Mouse (Mus musculus): ENCODE results near the gene Spesp1. TPM values are rescaled to one million over a fixed set of nuclear protein-coding genes. Genes with fewer than 3 reads are reported as not detected.

The Spesp1 gene
- polyA plus RNA-seq (2012; rRNA removed): 0.04 TPM in 1 of 2 replicates, not detected in the other

DNA sequence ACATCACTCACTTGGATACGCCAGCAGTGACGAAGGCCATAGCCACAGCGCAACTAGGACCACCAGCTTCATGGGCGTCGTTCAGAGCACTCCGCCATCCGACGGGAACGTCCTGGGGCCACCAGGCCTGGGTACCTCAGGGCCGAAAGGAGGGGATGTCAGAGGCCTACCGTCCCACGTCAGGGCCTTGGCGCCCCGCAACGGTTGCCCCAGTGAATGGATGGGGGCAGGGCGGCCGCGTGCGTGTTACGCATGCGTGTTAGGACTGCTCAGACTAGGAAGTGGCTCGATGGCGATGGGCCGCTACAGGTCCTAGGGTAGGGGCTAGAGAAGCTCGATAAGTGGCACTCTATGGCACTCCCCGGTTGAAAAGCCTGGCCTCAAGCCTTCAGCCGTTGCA is at the start of gene Spesp1:
Gene Spesp1 (minus strand): TSS at position 218 of the 400 bp plus-strand sequence.
- DNase-seq (ENCODE audit: extremely low spot score in 1 of 2, low spot score in 1 of 2): no peak

GRCm38 (mm10) chr9:62325965-62326364 is 44.0 kb upstream of the Spesp1 start:
- no peak for DNase-seq (ENCODE audit: extremely low spot score in 1 of 2, low spot score in 1 of 2)

GRCm38 (mm10) chr9:62323816-62324215 is 41.8 kb upstream of the Spesp1 start:
- DNase-seq (ENCODE audit: extremely low spot score in 1 of 2, low spot score in 1 of 2): no peak

- no peak for DNase-seq (ENCODE audit: extremely low spot score in 1 of 2, low spot score in 1 of 2)
Measured at GRCm38 (mm10) chr9:62318729-62319128, 36.7 kb upstream of the Spesp1 start.

DNA sequence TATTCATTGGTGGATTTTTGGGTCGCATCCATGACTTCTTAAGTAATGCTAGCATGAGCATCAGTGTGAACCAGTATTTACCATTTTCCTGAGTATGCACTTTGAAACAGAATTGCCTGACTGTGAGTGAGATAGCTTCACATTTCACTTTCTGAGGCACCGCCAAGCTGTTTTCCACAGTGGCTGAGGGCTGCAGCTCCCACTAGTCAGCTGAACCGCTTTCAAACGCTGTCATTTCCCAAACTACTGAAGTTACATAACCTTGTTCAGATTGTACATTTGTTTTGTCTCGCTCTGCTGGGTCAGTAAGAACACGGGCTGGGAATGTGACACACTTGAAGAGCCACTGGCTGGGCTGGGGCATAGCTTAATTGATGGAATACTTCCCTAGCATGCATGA is 33.5 kb upstream of the Spesp1 start:
- DNase-seq (ENCODE audit: extremely low spot score in 1 of 2, low spot score in 1 of 2): peak; percentile 10 to 49

DNA sequence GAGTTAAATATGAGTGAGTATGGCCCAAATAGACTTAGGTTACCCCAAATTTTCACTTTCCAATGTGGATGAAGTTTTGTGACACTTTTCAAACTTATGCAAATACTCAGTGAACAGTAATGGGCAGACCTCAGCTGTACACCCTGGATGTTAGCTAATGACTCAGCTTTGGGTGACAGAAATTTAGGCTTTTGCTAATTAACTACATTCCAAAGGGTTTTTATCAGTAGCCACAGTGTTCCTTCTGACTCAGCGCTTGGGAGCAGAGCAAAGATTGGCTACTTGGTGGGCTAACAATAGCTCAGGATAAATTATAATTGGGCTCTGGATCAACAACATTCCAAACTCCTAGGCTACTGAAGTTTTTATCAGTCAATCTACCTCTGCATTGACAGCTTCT is 14.9 kb upstream of the Spesp1 start:
- no peak for DNase-seq (ENCODE audit: extremely low spot score in 1 of 2, low spot score in 1 of 2)

DNA sequence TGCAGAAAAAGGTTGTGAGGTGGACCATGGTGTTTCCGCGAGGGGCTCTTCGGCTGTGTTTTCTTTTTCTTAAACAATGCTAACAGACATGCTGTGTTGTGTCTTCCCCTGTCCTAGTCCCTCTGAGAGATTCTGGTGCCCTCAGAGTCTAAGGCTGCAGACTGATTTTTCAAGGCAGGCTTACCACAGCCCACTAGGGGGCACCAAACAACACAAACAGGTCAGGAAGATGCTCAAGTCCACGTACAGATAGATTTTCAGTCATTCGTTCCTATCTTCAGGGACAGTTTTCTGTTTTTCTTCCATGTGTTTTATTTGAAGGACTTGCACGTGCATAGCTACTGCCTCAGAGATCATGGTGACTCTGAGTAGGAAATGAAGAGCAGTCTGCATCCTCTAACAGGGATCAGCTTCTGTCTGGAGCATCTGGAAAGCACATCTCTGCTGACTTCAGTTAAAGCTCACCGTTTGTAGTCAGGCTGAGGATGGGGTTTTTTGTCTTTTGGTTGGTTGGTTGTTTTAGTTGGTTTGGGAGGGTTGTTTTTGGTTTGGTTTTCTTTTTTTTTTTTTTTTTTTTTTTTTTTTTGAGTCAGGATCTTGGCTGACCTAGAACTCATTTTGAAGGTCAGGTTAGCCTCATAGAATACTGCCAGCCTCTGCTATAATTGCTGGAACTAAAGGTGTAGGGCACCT is 13.1 kb upstream of the Spesp1 start:
- DNase-seq (ENCODE audit: extremely low spot score in 1 of 2, low spot score in 1 of 2): peak; percentile 60 to 95

DNA sequence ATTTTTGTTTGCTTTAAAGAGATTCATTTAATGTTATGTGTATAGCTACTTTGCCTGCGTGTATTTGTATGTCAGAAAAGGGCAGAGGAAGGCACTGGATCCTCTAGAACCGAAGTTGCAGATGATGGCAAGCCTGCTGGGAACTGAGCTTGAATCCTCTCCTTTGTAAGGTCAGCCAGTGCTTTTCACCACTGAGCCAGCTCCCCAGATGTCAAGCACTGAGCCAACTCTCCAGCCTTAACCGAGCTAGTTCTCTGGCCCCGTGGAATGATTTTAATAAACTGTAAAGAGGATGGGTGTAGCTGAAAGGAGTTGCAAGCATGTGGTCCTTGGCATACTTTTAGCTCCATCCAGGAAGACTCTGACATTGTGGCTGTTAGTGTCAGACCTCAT is 5.6 kb upstream of the Spesp1 start:
- no peak for DNase-seq (ENCODE audit: extremely low spot score in 1 of 2, low spot score in 1 of 2)

- DNase-seq (ENCODE audit: extremely low spot score in 1 of 2, low spot score in 1 of 2): peak; percentile 49 to 93
Measured at GRCm38 (mm10) chr9:62286967-62287632, 5.1 kb upstream of the Spesp1 start.

- DNase-seq (ENCODE audit: extremely low spot score in 1 of 2, low spot score in 1 of 2): peak; percentile 90 to 92
Measured at GRCm38 (mm10) chr9:62284266-62284665, 2.3 kb upstream of the Spesp1 start.

- DNase-seq (ENCODE audit: extremely low spot score in 1 of 2, low spot score in 1 of 2): peak; percentile 41 to 69
Measured at GRCm38 (mm10) chr9:62276899-62277298, 5.1 kb downstream of the Spesp1 start.

- DNase-seq (ENCODE audit: extremely low spot score in 1 of 2, low spot score in 1 of 2): no peak
Measured at GRCm38 (mm10) chr9:62270775-62271399, 11.1 kb downstream of the Spesp1 start.

DNA sequence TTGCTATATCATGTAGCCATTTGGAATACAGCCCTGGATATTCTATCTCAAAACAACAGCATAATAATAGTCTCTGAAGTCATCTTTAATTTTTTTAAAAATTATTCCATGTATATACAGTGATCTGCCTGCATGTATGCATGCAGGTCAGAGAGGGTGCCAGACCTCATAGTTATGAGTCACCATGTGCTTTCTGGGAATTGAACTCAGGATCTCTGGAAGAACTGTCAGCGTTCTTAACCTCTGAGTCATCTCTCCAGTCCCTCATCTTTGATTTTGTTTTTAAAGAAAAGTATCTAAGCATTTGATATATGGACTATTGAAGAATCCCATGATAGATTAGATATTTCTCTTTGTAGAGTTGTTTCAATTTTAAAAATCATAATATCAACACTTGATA is 12.8 kb downstream of the Spesp1 start:
- no peak for DNase-seq (ENCODE audit: extremely low spot score in 1 of 2, low spot score in 1 of 2)

DNA sequence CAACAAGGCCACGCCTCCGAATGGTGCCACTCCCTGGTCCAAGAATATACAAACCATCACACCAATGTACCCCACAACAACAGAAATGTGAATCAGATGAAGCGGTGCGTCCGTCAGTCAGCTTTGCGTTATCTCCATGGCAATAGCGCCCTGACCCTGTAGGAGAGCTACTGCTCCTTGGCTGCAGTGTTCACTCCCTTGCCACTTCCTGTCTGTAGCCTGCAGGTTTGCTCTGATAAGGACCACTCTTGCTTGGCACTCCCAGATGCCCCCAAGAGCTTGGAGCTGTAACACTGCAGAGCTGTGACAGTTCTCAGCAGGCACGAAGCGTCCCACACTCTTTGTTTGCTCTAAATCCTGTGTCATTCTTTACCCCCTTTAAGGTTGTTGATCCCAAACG is 16.7 kb downstream of the Spesp1 start:
- DNase-seq (ENCODE audit: extremely low spot score in 1 of 2, low spot score in 1 of 2): no peak

DNA sequence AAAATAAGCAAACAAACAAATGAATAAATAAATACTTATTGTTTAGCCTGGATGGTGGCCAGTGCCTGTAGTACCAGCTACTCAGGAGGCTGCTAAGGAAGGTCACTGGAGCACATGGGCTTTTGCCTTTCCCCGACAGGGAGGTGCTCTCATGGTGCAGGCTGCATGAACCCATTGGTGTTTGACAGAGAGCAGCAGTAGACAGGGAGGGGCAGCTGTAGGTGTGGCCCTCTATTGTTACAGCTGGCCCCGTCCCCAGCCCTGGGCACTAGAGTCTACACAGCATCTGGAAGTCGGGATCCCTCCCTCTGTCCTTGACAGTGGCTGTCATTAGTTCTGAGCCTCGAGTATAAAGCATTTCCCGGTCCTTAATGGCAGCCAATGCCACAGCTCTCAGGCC is 18.4 kb downstream of the Spesp1 start:
- DNase-seq (ENCODE audit: extremely low spot score in 1 of 2, low spot score in 1 of 2): no peak

GRCm38 (mm10) chr9:62261406-62261805 is 20.6 kb downstream of the Spesp1 start:
- DNase-seq (ENCODE audit: extremely low spot score in 1 of 2, low spot score in 1 of 2): no peak

- DNase-seq (ENCODE audit: extremely low spot score in 1 of 2, low spot score in 1 of 2): no peak
Measured at GRCm38 (mm10) chr9:62261006-62261405, 21.0 kb downstream of the Spesp1 start.

DNA sequence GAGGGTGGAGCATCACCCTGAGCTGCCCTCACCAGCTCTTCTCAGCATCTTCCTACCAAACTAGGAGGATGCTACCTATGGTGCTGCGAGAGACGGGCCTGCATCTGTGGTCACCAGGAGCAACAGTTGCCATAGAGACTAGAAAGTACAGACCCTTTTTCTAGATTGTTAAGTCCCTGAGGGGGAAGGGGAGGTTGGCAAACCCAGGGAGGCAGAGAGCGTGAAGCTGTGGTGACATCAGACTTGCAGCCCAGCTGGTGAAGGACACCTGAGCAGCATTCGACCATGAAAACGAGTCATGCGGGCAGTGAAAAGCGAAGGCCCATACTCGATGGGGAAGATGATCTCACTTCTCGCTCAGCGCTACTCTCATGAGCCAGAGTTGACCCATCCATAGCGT is 24.0 kb downstream of the Spesp1 start:
- no peak for DNase-seq (ENCODE audit: extremely low spot score in 1 of 2, low spot score in 1 of 2)

DNA sequence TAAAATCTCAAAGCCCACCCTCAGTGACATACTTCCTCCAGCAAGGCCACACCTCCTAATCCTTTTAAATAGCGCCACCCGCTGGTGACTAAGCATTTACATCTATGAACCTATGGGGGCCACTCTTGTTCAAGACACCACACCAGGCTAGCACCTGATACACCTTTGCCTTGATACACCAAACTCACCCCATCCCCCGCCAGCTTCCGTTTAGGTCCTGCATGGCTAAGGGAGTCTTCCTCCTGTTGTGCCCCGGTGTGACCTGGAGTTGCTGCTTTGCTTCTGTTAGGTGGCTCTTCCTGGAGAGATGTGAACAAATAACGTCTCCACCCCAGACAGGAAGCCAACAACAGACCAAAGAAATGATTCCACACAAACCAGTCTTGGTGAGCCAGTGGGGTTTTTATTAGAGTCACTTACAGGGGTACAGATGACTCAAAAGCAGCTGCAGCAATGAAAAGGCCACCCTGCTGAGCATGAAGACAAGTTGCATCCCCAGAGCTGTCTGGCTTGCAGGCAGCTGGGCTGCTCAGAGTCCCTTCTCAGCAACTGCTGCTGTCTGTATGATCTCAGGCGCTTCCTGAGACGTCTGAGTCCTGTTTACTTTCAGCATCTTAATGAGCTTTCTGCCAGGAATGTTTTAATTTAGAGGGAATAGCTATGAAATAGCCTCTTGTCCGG is 26.0 kb downstream of the Spesp1 start:
- DNase-seq (ENCODE audit: extremely low spot score in 1 of 2, low spot score in 1 of 2): no peak

GRCm38 (mm10) chr9:62253736-62254443 is 28.1 kb downstream of the Spesp1 start:
- DNase-seq (ENCODE audit: extremely low spot score in 1 of 2, low spot score in 1 of 2): peak in 1 of 2 experiments; percentile 67

DNA sequence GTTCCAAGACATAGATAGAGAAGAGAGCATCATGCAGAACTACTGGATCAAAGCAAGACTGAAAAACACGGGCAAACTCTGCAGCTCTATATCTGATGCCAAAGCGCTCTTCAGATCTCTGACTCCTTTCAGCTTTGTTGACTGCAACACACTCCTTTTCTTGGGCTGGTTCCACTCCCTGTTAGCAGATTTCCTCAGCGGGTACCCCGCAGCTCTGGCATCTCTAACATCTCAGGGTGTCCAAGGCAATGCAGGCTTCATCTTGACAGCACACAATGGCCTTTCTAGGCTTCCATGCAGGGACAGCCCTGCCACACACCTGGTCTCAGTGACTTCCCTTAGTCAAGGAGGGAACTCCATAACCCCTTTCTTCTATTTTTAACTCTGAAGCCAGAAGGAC is 31.7 kb downstream of the Spesp1 start:
- no peak for DNase-seq (ENCODE audit: extremely low spot score in 1 of 2, low spot score in 1 of 2)
